Mouse (Mus musculus): ENCODE measurements around the gene Zfp422.

Gene Zfp422

DNA sequence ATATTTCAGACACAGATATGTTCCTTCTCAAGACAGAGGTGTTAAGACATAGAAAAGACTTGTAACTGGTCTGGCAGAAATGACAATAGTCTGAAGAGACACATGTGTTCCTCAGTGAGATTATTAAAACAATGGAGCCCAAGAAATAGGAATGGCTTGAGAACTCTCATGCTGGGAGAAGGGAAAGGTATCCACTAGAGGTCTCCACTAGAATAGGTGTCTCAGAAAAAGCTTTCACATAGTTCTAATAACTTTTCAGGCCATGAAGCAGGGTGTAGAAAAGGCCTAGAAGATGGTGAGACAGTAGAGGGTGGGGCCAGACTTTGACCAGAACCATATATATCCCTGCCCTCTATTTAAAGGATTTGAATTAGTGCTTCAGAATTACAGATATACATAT is 10.7 kb downstream of the Zfp422 start:
- in situ Hi-C loops (cut with MboI; ENCODE audit: unreplicated experiment in 2 of 2), result loop anchor here (25.0 kb wide), 2 partner anchors 731 to 1056 kb away; no protein-coding TSS in a partner anchor

DNA sequence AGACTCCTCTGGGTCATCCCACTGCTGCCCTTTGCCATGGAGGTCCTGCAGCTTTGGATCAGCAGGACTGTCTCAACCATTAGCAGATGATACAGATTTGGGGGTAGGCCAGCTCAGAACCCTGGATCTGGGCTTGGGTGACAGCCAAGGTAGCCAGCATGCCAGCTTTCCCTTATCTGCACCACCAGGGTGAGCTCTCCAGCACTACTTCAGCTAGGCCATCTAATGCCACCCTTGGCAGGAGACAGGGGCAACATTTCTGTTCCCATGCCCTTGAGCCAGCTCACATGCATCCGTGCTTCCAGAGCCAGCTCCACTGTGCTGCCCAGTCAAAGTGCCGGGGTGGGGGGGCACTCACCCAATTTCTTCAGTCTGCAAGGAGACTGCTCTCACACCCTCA is 13.1 kb downstream of the Zfp422 start:
- in situ Hi-C loops (cut with MboI; ENCODE audit: unreplicated experiment in 2 of 2), result loop anchor here (25.0 kb wide), 2 partner anchors 728 to 1053 kb away; no protein-coding TSS in a partner anchor

DNA sequence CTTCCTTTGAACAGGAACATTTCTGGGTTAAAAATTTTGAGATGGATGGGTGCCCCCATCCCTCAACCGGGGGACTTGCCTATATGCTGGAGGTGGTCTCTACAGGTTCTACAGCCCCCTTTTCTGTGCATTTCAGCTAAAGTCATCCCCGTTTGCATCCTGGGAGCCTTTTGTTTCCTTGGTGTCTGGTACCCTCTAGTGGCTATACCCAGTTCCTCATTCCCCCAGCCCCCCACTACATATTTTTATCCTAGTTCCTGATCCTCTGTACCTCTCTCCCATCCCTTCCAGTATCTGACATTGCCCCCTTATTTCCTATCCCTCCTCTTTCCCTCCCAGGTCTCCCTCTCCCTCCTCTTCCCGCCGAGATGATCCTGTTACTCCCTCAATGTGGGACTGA is 21.6 kb downstream of the Zfp422 start:
- in situ Hi-C loops (cut with MboI; ENCODE audit: unreplicated experiment in 2 of 2), result loop anchor here (25.0 kb wide), 2 partner anchors 720 to 1045 kb away; no protein-coding TSS in a partner anchor

DNA sequence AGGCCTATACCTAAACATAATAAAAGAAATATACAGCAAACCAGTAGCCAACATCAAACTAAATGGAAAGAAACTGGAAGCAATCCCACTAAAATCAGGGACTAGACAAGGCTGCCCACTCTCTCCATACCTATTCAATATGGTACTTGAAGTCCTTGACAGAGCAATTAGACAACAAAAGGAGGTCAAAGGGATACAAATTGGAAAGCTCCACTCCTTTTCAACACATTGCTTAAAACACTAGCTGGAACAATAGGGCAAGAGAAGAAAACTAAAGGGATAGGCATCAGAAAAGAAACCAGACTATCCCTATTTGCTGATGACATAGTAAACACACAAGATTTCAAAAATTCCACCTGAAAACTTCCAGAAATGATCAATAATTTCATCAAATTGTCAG is 27.8 kb downstream of the Zfp422 start:
- in situ Hi-C loops (cut with MboI; ENCODE audit: unreplicated experiment in 2 of 2), result loop anchor here (25.0 kb wide), 2 partner anchors 714 to 1039 kb away; no protein-coding TSS in a partner anchor

DNA sequence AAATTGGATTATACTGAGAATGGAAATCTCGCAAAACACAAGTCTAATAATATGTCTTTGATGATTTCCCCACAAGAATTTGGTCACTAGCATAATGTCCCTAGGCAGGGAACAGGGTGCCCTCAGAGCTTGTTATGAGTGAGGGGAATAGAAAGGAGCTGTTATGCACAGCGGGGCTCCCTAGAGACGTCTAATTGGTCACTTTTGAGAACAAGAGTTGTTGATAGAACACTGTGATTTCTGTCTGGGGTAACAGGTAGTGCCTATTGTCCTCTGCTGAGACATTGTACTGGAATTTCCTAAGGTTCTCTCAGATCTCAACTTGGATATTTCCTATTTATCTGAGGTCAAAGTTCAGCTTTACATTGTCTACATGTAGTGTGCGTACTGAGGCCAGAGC is 44.7 kb downstream of the Zfp422 start, which contains the start of gene Olfr215:
Olfr215 (minus strand) TSS at position 101 of the 400 bp plus-strand sequence.
- in situ Hi-C loops (cut with MboI; ENCODE audit: unreplicated experiment in 2 of 2), result no loop called here

All from v-Abl transformed pro-B cells (cell line).